Mouse (Mus musculus) T-cell, adult 2 months (primary cell): ENCODE results near the gene Ring1.

ENCODE experiments used
- DNase-seq: peaks from one replicate; pipeline ENCODE4 v3.0.0; 2022; ENCODE audit warnings: low spot score

The Ring1 gene

DNA sequence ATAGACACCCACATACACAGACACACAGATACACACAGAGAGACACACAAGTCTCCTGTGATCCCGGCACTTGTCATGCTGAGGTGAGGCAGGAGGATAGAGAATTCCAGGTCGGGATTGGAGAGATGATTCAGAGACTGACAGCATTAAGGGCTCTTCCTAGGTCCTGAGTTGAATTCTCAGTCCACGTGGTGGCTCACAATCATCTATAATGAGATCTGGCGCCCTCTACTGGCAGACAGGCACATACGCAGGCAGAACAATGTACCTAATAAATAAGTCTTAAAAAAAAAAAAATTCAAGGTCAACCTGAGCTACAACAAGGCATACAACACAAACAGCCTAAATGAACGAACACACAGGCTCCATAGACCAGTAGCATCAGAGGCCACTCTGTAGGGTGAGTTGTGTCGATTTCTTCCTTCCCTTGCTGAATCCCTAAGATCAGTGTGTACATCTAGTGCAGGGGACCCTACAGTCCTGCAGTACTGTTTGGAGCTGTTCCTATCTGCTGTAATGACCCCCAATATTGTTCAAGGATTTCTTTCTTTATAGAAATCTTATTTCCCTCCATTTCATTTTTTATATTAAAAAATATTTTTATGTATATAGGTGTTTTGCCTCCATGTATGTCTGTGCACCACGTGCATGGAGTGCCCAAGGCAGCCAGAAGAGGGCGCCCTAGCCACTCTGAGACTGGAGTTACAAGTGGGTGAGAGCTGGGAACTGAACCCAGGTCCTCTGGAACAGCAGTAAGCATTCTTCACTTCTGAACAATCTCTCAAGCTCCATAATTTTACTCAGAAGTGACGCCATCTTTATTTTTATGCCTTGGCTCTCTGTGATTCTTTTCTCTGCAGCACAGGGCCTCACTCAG lies 32.5 kb downstream of the Ring1 start:
- DNase-seq, result peak; percentile 71

DNA sequence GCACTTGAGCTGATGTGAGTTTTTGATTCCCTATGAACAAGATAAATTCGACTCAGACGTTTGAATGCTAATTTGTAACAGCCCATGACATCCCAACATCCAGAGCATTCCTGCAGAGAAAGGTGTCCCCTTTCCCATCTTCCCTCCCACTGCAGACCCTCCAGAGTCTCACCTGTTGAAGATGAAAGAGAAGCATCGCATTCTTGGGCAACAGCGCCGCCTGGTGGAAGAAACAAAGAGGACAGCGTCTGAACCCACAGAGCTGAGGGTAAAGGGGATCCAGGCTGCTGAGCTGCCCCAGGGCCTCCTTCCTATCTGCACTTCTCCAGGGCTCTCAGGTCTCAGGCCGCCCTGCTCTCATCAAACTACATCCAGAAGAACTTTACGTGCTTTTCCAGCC lies 42.3 kb downstream of the Ring1 start:
- DNase-seq, result peak; percentile 66

DNA sequence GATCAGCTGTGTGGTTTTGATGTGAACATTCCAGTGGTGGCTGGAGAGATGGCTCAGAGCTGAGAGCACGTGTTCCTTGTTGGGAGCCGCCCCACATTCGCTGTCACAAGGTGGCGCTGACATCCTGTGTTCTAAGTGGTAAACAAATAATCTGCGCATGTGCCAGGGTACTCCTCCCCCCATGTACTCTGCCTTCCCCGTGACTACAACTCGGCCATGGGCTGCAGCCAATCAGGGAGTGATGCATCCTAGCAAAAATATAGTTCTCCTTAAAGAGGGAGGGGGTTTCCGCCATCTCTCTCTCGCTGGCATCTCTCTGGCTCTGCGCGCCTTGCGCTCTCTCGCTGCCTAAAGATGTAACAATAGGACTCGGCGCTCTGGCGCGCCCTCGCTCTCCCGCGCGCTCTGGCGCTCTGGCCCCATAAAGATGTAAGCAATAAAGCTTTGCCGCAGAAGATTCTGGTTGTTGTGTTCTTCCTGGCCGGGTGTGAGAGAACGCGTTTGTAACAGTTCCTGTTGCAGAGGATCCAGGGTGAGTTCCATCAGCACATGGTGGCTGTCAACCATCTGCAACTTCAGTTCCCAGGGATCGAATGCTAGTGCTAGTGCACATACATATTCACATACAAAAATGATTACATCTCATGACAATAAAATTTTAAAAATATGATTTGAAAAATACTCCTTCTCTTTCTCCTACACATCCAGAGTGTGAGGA lies 43.1 kb downstream of the Ring1 start:
- DNase-seq, result peak; percentile 94

DNA sequence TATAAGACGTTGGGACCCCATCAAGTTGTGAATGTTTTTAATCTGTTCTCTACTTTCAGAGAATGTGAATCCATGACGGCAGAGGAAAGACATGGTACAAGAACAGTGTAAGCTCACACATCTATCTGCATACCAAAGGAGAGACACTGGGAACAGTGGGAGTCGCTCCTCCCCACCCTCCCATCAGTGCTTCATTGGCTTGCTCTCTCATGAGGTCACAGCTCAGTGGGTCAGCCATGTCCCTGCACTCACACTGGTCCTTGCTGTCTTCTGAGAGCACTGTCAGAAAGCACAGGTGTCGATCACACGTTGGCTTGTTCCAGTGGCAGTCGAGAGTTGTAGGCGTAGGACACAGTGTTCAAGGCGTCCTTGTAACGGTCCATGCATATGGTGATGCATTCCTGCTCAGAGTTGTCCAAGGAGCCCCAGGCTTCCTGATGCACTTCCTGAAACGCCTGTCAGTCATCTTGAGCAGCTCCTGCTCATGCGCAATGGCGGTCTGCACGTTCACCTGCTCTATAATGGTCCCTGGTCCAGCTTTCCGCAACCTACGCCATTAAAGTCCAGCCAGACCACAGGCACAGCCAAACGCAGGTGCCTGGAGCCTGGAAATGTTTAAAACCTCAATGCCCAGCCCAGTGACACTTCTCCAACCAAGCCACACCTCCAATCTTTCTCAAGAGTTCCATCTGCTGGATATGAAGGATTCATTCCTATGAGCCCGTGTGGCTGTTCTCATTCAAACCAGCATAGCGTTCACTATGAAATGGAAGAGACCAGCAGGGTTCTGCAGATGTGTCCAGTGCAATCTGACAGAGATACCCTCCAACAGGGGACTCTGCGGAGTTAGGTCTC lies 44.1 kb downstream of the Ring1 start:
- DNase-seq, result no peak

DNA sequence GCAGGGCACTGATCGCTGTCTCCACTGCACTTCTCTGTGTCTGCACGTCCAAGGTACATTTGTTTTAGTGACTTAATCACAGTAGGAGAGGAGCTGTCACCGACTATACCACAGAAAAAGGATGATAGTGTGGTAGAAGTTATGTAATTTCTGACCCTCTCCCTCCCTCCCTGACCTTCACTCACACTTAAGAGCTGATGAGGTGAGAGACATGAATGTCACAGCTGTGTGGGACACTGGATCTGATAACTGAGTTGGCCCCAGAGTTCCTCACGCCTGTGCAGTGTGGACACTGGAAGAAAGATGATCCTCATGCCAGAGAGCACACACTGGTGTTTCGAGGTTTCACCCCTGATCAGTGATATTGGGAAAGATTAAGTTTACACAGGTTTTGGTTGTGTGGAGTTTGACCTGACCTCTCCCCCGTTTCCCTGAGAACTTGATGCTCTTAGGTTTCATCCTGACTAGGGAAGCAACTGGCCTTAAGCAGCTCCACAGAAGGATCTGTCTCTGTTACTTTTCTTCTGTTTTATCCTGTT lies 44.9 kb downstream of the Ring1 start:
- no peak for DNase-seq

DNA sequence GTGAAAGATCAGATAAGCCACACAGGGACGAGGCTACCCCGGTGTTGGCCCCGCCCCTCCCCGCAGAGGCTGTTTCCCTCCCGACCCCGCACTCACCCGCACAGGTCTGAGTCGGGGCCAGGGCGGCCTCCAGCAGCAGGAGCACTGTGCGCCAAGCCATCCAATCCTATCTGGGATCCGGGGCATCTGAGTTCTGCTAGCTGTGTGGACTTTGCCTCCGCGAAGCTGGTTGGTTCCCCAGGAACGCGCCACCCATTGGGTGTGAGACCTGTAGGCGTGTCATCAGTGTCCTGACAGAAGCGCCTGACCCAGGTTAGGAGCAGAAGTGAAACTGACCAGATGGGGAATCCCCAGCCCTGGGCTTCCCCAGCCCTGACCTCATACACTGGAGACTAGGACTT lies 45.8 kb downstream of the Ring1 start:
- peak; percentile 81 for DNase-seq

DNA sequence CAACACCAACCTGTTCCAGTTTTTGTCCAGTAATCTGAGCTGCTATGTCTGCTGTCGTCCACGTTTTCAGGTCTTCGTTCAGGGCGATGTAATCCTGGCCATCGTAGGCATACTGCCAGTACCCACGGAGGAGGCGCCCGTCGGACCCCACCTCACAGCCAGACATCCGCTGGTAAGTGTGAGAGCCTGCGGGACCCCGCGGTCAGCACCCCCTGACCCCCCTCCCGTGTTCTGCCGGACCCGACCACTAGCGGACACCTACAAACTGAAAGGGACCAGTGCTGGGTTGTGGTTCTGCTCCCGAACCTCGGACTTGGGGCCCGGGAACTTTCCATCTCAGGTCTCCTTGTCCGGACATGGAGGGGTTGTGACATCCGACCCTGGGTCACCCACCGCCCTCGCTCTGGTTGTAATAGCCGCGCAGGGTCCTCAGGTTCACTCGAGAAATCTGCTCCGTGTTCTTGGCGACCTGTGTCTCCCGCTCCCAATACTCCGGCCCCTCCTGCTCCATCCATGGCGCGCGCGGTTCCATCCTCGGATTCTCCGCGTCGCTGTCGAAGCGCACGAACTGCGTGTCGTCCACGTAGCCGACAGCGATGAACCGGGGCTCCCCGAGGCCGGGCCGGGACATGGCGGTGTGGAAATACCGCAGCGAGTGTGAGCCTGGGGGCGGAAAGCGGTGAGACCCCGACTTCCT lies 46.5 kb downstream of the Ring1 start:
- DNase-seq, result no peak

DNA sequence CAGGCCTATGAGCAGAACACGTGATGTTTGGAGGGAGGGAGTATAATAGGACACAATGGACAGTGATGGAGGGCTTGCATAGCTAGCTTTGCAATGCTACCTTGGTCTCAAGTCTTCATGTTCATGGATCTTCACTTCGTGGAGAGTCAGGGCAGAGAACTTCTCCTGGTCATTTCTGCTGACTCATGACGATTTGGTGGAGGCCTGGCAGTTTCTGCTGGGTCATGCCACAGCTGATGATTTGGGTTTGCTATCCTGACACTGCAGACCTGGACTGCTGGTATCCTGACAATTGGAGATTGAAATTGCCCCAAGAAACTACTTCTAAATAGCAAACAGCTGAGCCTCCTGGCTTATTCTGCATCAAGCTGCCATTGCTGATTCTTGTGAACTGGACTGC lies 50.9 kb downstream of the Ring1 start:
- DNase-seq, result no peak

DNA sequence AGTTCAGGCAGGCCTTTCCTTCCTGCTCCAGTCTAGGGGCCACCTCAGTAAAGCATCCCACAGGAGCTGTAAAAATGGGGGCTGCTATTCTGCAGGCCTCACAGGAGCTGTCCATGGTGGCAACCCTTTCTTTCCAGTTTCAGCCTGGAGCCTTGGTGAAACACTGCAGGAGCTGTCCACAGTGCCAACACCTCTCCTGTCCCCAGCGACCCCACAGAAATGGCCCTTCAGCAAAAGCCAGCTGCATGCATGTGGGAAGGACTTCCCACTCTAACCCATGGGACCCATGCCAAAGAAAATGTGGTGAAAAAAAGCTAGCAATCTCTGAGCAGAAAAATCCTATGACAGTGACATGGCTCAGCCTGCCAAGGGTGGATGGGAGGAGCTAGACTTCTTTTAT lies 51.8 kb downstream of the Ring1 start:
- no peak for DNase-seq
